Mouse (Mus musculus) liver, embryonic 14.5 days (tissue): ENCODE data around the gene Npdc1.

ENCODE experiments used
- CTCF ChIP-seq: IDR thresholded peaks from 2 replicates; pipeline ENCODE4 v1.5.1; 2016; ENCODE audit warnings: antibody characterized with exemption, low read depth, control low read depth
- EP300 ChIP-seq: IDR thresholded peaks from 2 replicates; pipeline ENCODE4 v1.6.1; 2016; ENCODE audit warnings: antibody characterized with exemption, low read depth

GRCm38 (mm10) chr2:25450853-25451647, 51.9 kb downstream of the Npdc1 start:
- TF ChIP-seq EP300 (no peak), CTCF (no peak)
